Mouse (Mus musculus) lung, adult 2 months (tissue): Measurements from ENCODE around the gene Shq1. TPM values are rescaled to one million over a fixed set of nuclear protein-coding genes. Genes with fewer than 3 reads are reported as not detected.

ENCODE experiments used
- DNase-seq: peaks from one replicate; pipeline ENCODE4 v3.0.0; 2022
- H3K4me1 ChIP-seq: fragments of 200-500 bp; 2 replicates; pipeline ENCODE4 v1.6.1; 2011; ENCODE audit warnings: low read length; ENCODE audit not compliant: control insufficient read depth, insufficient read depth
- H3K4me3 ChIP-seq: fragments of 200-500 bp; replicated peaks from 2 replicates; pipeline ENCODE3; 2011; ENCODE audit warnings: low read depth, mild to moderate bottlenecking, control low read depth, low read length; ENCODE audit errors: extremely low read depth
- CTCF ChIP-seq: fragments of 200-500 bp; IDR thresholded peaks from 2 replicates; pipeline ENCODE4 v1.5.1; 2011; ENCODE audit warnings: mild to moderate bottlenecking, low read length, control low read depth; ENCODE audit not compliant: insufficient read depth
- POLR2A ChIP-seq: fragments of 200-500 bp; IDR thresholded peaks from 2 replicates; pipeline ENCODE4 v1.6.1; 2011; ENCODE audit warnings: low read depth, mild to moderate bottlenecking, control low read depth, low read length, borderline replicate concordance; ENCODE audit errors: extremely low read depth
- WGBS: fragments of 180-500 bp; shearing (Covaris S2); methylation state at CpG from one replicate; pipeline ENCODE4 v1.1.7; 2018; 5-methylcytosine and 5-hydroxymethylcytosine counted together
- polyA plus RNA-seq: library from polyadenylated mRNA; depleted of rRNA; stranded (reverse); fragments of >200 nt; gene quantifications from 2 replicates; pipeline ENCODE4 v1.2.3, GENCODE M21; 2012

Gene Shq1
- polyA plus RNA-seq, 1 experiment = 3.0 TPM

DNA sequence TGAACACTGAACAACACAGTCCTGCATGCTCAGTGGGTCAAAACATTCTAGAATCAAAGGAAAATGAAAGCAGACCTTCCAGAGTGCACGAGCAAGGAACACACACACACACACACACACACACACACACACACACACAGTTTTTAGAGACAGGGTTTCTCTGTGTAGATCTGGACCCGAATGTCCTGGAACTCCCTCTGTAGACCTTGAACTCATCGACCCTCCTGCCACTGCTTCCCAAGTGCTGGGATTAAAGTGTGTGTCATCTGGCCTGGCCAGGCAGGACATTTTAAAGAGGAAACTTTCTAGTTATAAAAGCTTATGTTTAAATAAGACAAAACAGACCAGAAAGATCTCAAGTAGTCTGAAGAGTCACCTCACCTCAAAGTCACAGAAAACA lies 82.1 kb downstream of the Shq1 start:
- TF ChIP-seq CTCF = no peak
- no peak for TF ChIP-seq POLR2A
- WGBS = 80% methylated on average over 3 of the region's 3 CpGs
- Histone ChIP-seq H3K4me1 (no peaks in the 10 kb centered on the region), H3K4me3 (no peak overlapping the region)
- DNase-seq = no peak

DNA sequence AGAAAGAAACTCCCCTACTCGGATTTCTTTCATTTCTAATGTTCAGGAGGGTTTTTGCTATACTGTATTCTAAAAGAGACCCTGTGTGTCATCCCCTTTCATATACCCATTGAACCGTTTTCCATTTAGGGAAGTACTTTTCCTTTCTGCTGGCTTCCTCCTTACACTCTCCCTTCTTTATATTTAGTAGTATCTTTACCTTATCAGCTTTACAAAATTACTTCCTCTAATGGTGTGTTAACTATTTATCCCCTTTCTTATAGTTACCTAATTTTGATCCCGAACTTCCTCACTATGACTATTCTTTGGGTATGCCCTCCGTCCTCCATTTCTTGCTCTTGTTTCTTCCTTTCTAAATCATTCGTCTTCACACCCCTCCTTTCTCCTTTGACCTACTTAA lies 84.2 kb downstream of the Shq1 start:
- no peak overlapping the region for H3K4me3 ChIP-seq
- DNase-seq = no peak
- 86% methylated on average over 5 of the region's 5 CpGs for WGBS
- no peaks in the 10 kb centered on the region for H3K4me1 ChIP-seq
- TF ChIP-seq CTCF = no peak
- TF ChIP-seq POLR2A = no peak

DNA sequence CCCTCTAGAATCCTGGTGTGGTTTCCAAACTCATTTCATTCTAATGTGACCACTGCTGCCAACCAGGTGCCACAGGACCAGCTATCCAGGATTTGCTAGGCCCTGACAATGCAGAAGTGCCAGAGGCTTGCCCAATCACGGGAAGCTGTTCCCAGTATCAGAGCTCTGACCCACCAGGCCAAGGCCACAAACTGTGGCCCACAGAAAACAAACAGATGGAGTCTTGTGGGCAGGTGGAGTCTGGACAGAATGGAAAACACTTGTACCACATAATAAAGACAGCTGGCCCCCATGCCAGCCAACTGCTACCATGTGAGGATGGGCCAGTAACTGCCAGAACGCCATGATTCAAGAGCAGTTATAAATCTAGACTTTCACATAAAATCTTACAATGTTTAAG lies 89.0 kb downstream of the Shq1 start:
- Histone ChIP-seq H3K4me3 (no peak overlapping the region), H3K4me1 (no peaks in the 10 kb centered on the region)
- 93% methylated on average over 2 of the region's 2 CpGs for WGBS
- no peak for TF ChIP-seq POLR2A
- no peak for TF ChIP-seq CTCF
- DNase-seq = no peak

DNA sequence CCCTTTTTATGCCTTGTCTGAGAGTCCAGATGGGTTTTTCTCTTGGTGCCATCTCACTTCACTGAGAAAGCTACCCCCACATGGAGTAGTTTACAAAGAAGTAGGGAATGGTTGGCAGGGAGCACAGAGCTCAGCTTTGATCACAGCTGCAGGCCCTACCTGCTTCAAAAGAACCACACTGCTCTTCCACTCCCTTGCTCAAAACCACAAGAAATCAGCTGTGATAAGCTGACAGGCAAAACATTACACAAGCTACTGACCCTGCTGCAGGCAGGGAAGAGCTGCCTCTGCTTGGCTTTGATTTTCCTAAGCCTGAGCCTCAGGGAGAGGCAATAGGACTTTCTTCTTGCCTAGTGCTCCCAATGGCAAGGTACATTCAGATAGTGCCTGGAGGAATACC lies 89.9 kb downstream of the Shq1 start:
- no peak overlapping the region for H3K4me3 ChIP-seq
- H3K4me1 ChIP-seq = no peaks in the 10 kb centered on the region
- DNase-seq = no peak
- TF ChIP-seq POLR2A (no peak), CTCF (no peak)

DNA sequence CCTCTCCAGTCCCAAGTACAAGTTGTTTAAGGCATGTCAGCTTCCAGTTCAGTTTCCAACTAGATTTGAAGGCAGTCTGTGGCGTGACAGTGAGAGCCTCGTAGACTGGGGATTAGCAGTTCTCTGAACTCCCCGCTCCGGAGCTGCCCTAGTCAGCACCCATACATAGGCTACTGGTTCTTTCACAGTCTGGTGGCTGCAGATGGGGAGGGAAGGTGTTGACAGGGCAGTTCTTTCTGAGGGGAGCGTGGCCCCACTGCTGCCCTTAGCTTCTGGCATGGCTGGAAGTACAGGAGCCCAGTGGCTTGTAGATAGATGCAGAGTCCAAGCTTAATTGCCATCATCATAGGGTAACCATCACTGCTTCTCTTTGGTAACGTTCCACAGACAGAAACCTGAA lies 93.4 kb downstream of the Shq1 start:
- no peaks in the 10 kb centered on the region for H3K4me1 ChIP-seq
- no peak for DNase-seq
- no peak for TF ChIP-seq CTCF
- TF ChIP-seq POLR2A = no peak

DNA sequence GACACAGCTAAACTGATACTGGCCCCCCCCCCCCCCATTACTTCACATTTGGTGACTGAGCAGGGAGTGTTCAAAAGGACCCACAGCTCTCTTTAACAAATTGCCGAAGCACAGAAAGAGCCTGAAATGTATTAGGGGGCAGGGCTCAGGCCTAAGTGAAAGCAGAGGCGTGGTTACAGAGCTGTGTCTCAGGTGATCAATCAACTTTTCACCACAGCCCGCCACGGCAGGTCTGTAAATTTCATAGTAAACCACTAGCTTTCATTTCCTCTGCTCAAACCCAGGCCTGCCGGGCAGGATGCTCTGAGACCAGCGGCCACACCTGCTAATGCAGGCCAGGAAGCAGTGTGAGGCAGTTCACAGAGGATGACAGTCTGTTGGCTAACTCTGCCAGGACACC lies 94.8 kb downstream of the Shq1 start:
- TF ChIP-seq POLR2A = no peak
- no peak for TF ChIP-seq CTCF
- Histone ChIP-seq H3K4me3 (no peak overlapping the region), H3K4me1 (no peaks in the 10 kb centered on the region)
- WGBS = 59% methylated on average over 6 of the region's 6 CpGs
- DNase-seq = no peak

More for the DNA sequence above, 93.4 kb downstream of the Shq1 start:
- H3K4me3 ChIP-seq = no peak overlapping the region
- 95% methylated on average over 6 of the region's 6 CpGs for WGBS

DNA sequence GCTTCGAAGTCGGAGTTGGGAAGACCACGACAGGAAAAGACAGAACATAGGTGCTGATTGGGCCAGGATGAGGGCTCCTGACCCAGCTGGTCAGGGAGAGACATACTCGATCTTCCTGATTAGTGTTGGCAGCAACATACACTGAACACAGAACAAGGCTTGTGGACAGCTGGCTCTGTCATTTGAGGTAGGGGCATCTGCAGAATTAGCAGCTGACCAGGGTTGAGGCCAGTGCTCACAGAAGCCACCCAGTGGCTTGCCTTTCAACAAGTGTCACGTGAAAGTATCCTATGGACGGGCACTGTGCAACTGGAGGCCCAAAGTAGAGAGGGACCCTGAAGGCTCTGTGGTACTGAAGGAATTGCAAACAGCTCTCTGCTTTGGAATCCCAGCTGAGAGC lies 104.2 kb downstream of the Shq1 start:
- no peak for TF ChIP-seq POLR2A
- TF ChIP-seq CTCF = no peak
- DNase-seq = no peak
- H3K4me3 ChIP-seq = no peak overlapping the region
- peaks cover 10% of the 10 kb centered on the region for H3K4me1 ChIP-seq
- 82% methylated on average over 6 of the region's 6 CpGs for WGBS

DNA sequence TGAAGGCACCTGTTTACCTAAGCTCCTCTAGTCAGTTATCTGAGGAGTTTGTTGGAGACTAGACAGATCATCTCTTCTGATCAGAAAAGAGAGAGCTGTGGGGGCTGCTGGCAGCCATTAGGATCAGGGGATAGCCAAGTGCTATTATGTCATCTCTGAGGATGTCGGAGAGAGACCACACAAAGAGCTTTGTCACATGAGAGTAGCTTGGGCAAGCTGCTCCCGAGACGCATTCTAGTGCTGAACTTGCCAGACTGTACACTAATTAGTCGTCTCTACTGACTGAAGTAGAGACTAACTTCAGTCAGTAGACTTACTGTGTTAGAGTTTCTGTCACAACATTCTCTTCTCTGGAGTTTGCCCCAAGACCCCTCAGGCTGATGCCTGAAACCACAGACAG lies 106.4 kb downstream of the Shq1 start:
- no peak for TF ChIP-seq CTCF
- no peak for TF ChIP-seq POLR2A
- WGBS = 60% methylated on average over 4 of the region's 4 CpGs
- H3K4me1 ChIP-seq = peaks cover 10% of the 10 kb centered on the region
- H3K4me3 ChIP-seq = no peak overlapping the region
- no peak for DNase-seq

DNA sequence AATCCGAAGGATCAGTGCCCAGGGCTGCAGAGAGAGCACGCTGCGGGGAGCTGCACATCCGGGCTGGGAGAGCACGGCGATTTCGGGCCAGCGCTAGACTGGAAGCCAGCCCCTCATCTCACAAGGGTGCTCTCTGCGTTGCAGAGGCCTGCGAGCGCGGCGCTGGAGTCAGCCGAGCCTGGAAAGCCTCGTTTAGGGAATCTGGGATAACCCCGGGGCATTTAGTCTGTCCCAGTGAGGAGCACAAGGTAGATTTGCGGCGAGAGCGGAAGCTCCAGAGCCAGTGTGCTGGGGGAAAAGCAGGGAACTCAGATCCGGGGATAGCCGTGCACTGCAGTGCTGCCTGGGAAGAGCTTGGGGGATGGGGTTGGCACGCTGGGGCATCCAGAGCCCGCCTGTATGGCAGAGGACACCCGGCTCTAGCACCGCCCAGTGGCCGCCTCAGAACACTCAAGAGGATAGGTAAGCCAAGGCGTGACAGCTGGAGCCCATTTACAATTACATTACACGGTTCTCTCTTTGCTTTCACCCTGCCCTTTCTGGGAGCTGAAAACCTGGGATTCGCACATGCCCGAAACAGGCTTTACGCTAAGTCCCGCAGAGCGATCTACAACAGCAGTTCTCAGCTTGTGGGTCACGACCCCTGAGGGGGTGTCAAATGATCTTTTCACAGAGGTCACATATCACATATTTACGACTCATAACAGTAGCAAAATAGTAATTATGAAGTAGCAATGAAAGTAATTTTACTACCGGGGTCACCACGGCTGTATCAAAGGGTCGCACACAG lies 107.2 kb downstream of the Shq1 start:
- Histone ChIP-seq H3K4me3 (peak overlapping the region; percentile 34), H3K4me1 (peaks cover 10% of the 10 kb centered on the region)
- no peak for TF ChIP-seq POLR2A
- TF ChIP-seq CTCF = peak; percentile 53; the same call in 1 of the 2 replicates
- 11% methylated on average over 38 of the region's 38 CpGs for WGBS
- DNase-seq = peak; percentile 37
